Mouse (Mus musculus): ENCODE measurements around the gene Gldc.
"Not testable (repeated sequence)": the region's sequence is repeated elsewhere in the genome, so short reads cannot be mapped to it uniquely, and the experiment has no call there.

Gene Gldc

DNA sequence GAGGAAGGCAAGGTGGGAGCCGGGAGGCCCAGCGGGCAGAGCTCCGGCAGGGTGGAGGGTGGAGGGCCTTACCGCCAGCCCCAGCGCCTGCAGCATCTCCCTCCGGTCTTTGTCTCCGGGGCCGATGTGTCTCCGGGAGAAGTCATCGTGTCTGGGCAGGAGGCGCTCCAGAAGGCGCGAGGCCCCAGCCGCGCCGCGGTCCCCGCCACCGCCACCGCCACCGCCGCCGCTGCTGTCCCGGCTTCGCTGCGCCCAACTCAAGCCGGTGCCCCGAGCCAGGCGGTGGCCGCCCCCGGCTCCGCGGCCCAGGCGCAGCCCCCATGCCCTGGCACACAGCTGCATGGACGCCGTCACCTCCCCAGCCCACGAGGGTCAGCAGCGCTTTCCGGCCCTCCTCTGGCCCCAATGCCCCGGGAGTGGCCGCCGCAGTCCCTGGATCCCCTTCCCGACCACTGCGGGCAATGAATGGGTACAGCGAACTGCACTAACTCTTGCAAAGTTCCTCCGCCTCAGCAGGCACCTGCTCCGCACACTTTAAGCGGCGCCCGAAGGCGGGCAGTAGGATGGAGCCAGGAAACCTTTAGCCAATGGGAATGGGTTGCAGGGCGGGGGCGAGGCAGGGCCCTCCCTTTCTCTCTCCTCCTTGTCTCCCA is at the start of gene Gldc:
Gene Gldc, minus strand, starts transcription at position 511 of the 653 bp plus-strand sequence.
- DNase-seq: peak; percentile 62 to 76

DNA sequence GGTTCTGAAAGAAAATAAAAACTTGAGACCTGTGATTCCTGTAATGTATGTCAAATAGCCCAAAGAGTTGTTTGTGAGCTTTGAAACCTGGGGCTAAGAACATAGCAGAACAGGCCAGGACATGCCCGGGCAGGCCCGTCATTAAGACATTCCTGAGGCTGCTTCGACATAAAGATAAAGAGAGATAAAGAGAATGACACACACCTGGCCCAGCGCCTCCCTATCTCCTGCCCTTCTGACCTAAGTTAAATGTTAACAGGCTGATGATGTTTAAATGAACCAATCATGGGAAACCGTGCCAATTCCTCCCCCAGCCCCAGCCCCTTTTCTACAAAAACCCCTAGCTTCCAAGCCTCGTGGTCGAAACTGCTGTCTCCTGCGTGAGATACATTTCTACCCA is 47.4 kb upstream of the Gldc start:
- not testable (repeated sequence) for DNase-seq

GRCm38 (mm10) chr19:30217335-30217734 is 42.1 kb upstream of the Gldc start:
- peak; percentile 43 to 76 for DNase-seq

GRCm38 (mm10) chr19:30216186-30216585 is 41.0 kb upstream of the Gldc start:
- DNase-seq: no peak

DNA sequence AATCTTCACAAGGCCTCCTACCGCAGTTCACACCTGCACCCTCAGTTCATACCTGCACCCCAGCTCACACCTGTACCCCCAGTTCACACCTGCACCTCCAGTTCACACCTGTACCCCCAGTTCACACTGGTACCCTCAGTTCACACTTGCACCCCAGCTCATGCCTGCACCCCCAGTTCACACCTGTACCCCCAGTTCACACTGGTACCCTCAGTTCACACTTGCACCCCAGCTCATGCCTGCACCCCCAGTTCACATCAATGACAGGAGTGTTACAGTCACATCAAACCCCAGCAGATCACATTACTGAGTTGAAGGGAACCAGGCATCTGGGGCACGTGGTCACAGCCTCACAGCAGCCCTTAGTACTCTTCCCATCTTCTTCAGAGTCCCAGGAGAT is 40.5 kb upstream of the Gldc start:
- not testable (repeated sequence) for DNase-seq

GRCm38 (mm10) chr19:30214026-30214425 is 38.8 kb upstream of the Gldc start:
- DNase-seq: no peak

- DNase-seq: not testable (repeated sequence)
These were observed 33.8 kb upstream of the Gldc start for GRCm38 (mm10) chr19:30209006-30209405.

GRCm38 (mm10) chr19:30206981-30207380 is 31.8 kb upstream of the Gldc start:
- no peak for DNase-seq

- no peak for DNase-seq
These were observed 30.6 kb upstream of the Gldc start for GRCm38 (mm10) chr19:30205874-30206273.

GRCm38 (mm10) chr19:30205159-30205816 is 30.1 kb upstream of the Gldc start:
- DNase-seq: peak; percentile 25 to 61

DNA sequence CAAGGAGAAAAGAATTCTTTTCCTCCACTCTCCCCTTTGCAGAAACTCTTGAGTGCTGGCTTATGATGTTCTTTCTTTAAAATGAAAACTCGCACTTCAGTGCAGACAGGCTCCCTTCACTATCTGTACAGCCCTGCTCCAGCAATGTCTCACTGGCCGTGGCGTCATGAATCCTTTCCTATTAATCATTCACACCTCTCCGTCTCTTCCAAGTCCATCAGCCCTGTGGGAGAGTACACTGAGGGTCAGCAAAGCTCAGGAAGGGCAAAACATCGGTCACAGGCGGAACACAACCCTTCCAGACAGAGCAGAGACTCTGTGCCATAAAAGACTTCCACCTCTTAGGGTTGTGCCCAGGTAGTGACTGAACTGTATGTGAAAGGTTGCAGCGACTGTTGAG is 26.9 kb upstream of the Gldc start:
- DNase-seq: no peak

- DNase-seq: no peak
These were observed 19.8 kb upstream of the Gldc start for GRCm38 (mm10) chr19:30194999-30195398.

DNA sequence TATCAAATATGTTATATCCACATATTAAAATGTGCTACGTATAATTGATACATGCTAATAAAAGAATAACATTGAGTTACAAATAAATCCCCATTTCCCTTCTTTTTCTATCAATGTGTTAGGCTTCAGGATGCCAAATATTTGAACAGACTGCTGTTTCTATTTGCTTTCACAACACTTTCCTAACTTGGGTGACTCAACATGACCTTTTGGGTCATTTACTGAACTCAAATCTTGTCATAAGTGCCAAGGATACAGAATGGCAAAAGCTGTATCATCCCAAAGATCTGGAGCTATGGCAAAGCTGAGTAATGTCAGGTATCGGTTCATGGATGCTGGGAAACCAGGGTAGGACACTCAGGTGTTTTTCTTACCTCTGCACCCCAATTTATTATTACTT is 12.0 kb upstream of the Gldc start:
- DNase-seq: no peak

GRCm38 (mm10) chr19:30185536-30185935 is 10.3 kb upstream of the Gldc start:
- no peak for DNase-seq

DNA sequence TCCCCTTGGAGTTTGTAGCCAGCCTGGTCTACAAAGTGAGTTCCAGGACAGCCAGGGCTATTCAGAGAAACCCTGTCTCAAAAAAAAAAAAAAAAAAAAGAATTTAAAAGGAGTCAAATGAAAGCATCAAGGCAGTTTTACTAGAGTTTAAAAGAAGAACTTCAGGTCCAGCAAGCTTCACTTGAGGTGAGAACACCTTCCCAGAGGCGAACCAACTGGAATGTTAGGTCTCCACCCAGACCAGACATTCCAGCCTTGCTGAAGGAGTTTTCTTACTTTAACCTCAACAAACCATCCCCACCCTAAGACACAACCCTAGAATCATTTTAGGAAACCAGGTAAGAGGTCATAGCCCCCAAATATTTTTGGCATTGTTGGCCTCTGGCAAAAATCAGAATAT is 4.8 kb upstream of the Gldc start:
- no peak for DNase-seq

DNA sequence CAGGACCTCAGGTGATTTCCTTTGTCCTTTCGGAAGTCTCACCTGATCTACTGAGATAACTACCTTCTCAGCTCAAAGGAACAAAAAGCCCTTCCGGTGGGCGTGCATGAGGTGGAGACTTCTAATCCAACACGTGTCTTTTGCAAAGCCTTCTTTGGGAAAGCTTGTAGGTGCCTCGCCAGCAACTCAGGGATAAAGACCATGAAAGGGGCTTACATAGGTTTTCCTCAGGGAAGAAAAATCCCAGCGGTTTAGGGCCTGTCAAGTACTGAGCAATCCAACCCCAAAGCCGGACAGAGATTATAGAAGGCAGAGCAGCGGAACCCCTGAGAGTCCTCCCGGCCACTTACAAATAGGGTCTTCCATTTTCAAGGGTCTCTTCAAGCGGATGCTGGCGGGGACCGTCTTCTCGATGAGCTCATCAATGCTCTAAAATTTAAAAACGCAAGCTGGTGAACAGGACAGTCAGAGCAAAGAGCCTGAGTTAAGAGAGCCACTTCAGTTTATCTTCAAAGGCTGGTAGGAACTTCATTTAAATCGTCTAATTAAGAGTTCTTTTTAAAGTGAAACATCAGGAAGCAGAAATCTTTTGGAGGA is 1.1 kb downstream of the Gldc start:
- no peak for DNase-seq

GRCm38 (mm10) chr19:30171346-30172055 is 3.7 kb downstream of the Gldc start:
- no peak for DNase-seq

- no peak for DNase-seq
These were observed 4.9 kb downstream of the Gldc start for GRCm38 (mm10) chr19:30170319-30170718.

- DNase-seq: no peak
These were observed 8.3 kb downstream of the Gldc start for GRCm38 (mm10) chr19:30166801-30167505.

GRCm38 (mm10) chr19:30164228-30164627 is 11.0 kb downstream of the Gldc start:
- DNase-seq: peak in 1 of 2 experiments; percentile 40

GRCm38 (mm10) chr19:30162808-30163207 is 12.4 kb downstream of the Gldc start:
- DNase-seq: no peak

DNA sequence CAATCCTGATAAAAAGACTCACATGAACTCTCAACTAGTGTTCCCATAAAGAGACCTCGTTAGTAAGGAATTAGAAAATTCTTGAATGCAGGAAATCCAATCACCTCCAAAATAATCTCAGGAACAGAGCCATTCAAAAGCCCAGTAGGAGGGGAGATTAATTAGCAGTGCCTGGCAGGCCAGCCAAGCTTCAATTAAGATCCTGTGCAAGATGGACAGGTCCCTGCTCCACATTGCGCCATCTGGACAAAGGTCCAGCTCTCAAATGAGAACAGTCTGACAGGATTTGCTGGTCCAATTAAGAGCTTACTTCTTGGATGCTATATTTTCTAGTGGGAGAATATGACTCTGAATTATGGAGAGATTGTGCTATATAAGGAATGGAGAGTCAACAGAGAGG is 15.2 kb downstream of the Gldc start:
- peak; percentile 61 to 77 for DNase-seq

- no peak for DNase-seq
These were observed 17.0 kb downstream of the Gldc start for GRCm38 (mm10) chr19:30158189-30158588.
